Mouse (Mus musculus) neural tube, embryonic 13.5 days (tissue): ENCODE data around the gene Kat7. TPM values are rescaled to one million over a fixed set of nuclear protein-coding genes. Genes with fewer than 3 reads are reported as not detected.

Experiments
- ATAC-seq: fragments of 200-750 bp; cut with Nextera tagmentation; 2 replicates; pipeline ENCODE4 v1.8.0; 2017; ENCODE audit warnings: low read depth, mild to moderate bottlenecking, moderate TSS enrichment, moderate library complexity
- H3K27ac ChIP-seq: fragments of 300-500 bp; sonication (generic); replicated peaks from 2 replicates; pipeline ENCODE4 v1.5.1; 2015; ENCODE audit warnings: moderate library complexity, mild to moderate bottlenecking, inconsistent platforms
- H3K27me3 ChIP-seq: fragments of 300-500 bp; sonication (generic); 2 replicates; pipeline ENCODE4 v1.6.1; 2015; ENCODE audit warnings: mild to moderate bottlenecking, inconsistent platforms
- H3K36me3 ChIP-seq: fragments of 300-500 bp; sonication (generic); 2 replicates; pipeline ENCODE4 v1.6.1; 2015; ENCODE audit warnings: mild to moderate bottlenecking, inconsistent platforms
- H3K4me1 ChIP-seq: fragments of 300-500 bp; sonication (generic); replicated peaks from 2 replicates; pipeline ENCODE4 v1.6.1; 2015; ENCODE audit warnings: inconsistent platforms
- H3K4me2 ChIP-seq: fragments of 300-500 bp; sonication (generic); 2 replicates; pipeline ENCODE4 v1.6.1; 2015; ENCODE audit warnings: inconsistent platforms, mild to moderate bottlenecking, moderate library complexity
- H3K4me3 ChIP-seq: fragments of 300-500 bp; sonication (generic); 2 replicates; pipeline ENCODE4 v1.5.1; 2015; ENCODE audit warnings: mild to moderate bottlenecking, inconsistent platforms
- H3K9ac ChIP-seq: fragments of 300-500 bp; sonication (generic); 2 replicates; pipeline ENCODE4 v1.6.1; 2015; ENCODE audit warnings: moderate library complexity, mild to moderate bottlenecking, inconsistent platforms
- H3K9me3 ChIP-seq: fragments of 300-500 bp; sonication (generic); 2 replicates; pipeline ENCODE4 v1.6.1; 2016; ENCODE audit warnings: inconsistent platforms
- WGBS: fragments of 180-500 bp; shearing (Covaris S2); methylation state at CpG from one replicate; pipeline ENCODE4 v1.1.7; 2015; 5-methylcytosine and 5-hydroxymethylcytosine counted together
- polyA plus RNA-seq: library from polyadenylated mRNA; unstranded; fragments of >200 nt; fragmentation: Nextera tagmentation; extraction: Ambion mirVana; gene quantifications from 2 replicates; pipeline ENCODE4 v1.2.1, GENCODE M21; 2015

The Kat7 gene
- polyA plus RNA-seq, result 58.3 and 60.7 TPM in 2 replicates

- WGBS, result under 1% methylated on average over 42 of the region's 42 CpGs
- Histone ChIP-seq H3K36me3 (peaks cover 8% of the 10 kb centered on the region), H3K4me2 (peak within 1 kb of the TSS; percentile 68), H3K27ac (peak within 1 kb of the TSS; percentile 96), H3K27me3 (no peaks in the 10 kb centered on the region), H3K4me1 (peaks cover 21% of the 10 kb centered on the region), H3K4me3 (peak within 1 kb of the TSS; percentile 97), H3K9ac (peak within 1 kb of the TSS; percentile 97), H3K9me3 (no peaks in the 10 kb centered on the region)
- peak; percentile 96 for ATAC-seq
These were observed at the start of gene Kat7 for GRCm38 (mm10) chr11:95310007-95310647. Gene Kat7, minus strand, starts transcription at chr11:95310246.

- WGBS, result 65% methylated on average over 3 of the region's 3 CpGs
- Histone ChIP-seq H3K9me3 (no peaks in the 10 kb centered on the region), H3K4me1 (peaks cover 15% of the 10 kb centered on the region), H3K4me3 (no peak overlapping the region), H3K4me2 (no peak overlapping the region), H3K27ac (no peak overlapping the region), H3K27me3 (no peaks in the 10 kb centered on the region), H3K36me3 (no peaks in the 10 kb centered on the region), H3K9ac (0 out of 2 replicates have a peak overlapping the region, but pooled peaks have one; percentile 8)
- no peak for ATAC-seq
These were observed 48.2 kb upstream of the Kat7 start for GRCm38 (mm10) chr11:95358263-95358662.

- Histone ChIP-seq H3K4me2 (no peak overlapping the region), H3K9ac (no peak overlapping the region), H3K9me3 (no peaks in the 10 kb centered on the region), H3K4me1 (peaks cover 15% of the 10 kb centered on the region), H3K27me3 (no peaks in the 10 kb centered on the region), H3K36me3 (no peaks in the 10 kb centered on the region), H3K4me3 (no peak overlapping the region), H3K27ac (peak overlapping the region; percentile 55)
- 73% methylated on average over 17 of the region's 17 CpGs for WGBS
- peak; percentile 75 for ATAC-seq
These were observed 46.6 kb upstream of the Kat7 start for GRCm38 (mm10) chr11:95356469-95357273.

- 89% methylated on average over 7 of the region's 7 CpGs for WGBS
- Histone ChIP-seq H3K27ac (peak overlapping the region; percentile 55), H3K4me2 (no peak overlapping the region), H3K36me3 (no peaks in the 10 kb centered on the region), H3K9me3 (no peaks in the 10 kb centered on the region), H3K9ac (no peak overlapping the region), H3K27me3 (no peaks in the 10 kb centered on the region), H3K4me1 (peaks cover 15% of the 10 kb centered on the region), H3K4me3 (no peak overlapping the region)
- ATAC-seq, result no peak
These were observed 46.0 kb upstream of the Kat7 start for GRCm38 (mm10) chr11:95356039-95356438.

GRCm38 (mm10) chr11:95355661-95356011 lies 45.6 kb upstream of the Kat7 start:
- Histone ChIP-seq H3K4me3 (no peak overlapping the region), H3K27ac (no peak overlapping the region), H3K36me3 (no peaks in the 10 kb centered on the region), H3K9me3 (no peaks in the 10 kb centered on the region), H3K4me1 (peaks cover 15% of the 10 kb centered on the region), H3K27me3 (no peaks in the 10 kb centered on the region), H3K9ac (no peak overlapping the region), H3K4me2 (no peak overlapping the region)
- ATAC-seq, result no peak
- WGBS, result 93% methylated on average over 5 of the region's 5 CpGs

- WGBS, result 88% methylated on average over 12 of the region's 12 CpGs
- Histone ChIP-seq H3K4me3 (no peak overlapping the region), H3K36me3 (no peaks in the 10 kb centered on the region), H3K4me1 (peaks cover 15% of the 10 kb centered on the region), H3K27me3 (no peaks in the 10 kb centered on the region), H3K9me3 (no peaks in the 10 kb centered on the region), H3K27ac (no peak overlapping the region), H3K4me2 (no peak overlapping the region), H3K9ac (no peak overlapping the region)
- ATAC-seq, result no peak
These were observed 45.1 kb upstream of the Kat7 start for GRCm38 (mm10) chr11:95354945-95355660.

GRCm38 (mm10) chr11:95354228-95354944 lies 44.3 kb upstream of the Kat7 start:
- H3K4me1 ChIP-seq, result peaks cover 15% of the 10 kb centered on the region
- ATAC-seq, result no peak
- no peak overlapping the region for H3K4me2 ChIP-seq
- 81% methylated on average over 14 of the region's 14 CpGs for WGBS
- H3K27ac ChIP-seq, result no peak overlapping the region
- no peaks in the 10 kb centered on the region for H3K36me3 ChIP-seq
- H3K4me3 ChIP-seq, result no peak overlapping the region
- H3K27me3 ChIP-seq, result no peaks in the 10 kb centered on the region
- no peaks in the 10 kb centered on the region for H3K9me3 ChIP-seq
- H3K9ac ChIP-seq, result no peak overlapping the region

GRCm38 (mm10) chr11:95353226-95353625 lies 43.2 kb upstream of the Kat7 start:
- WGBS, result 95% methylated on average over 9 of the region's 9 CpGs
- Histone ChIP-seq H3K4me3 (no peak overlapping the region), H3K9me3 (no peaks in the 10 kb centered on the region)

GRCm38 (mm10) chr11:95352686-95353085 lies 42.6 kb upstream of the Kat7 start:
- no peak overlapping the region for H3K9ac ChIP-seq
- peaks cover 15% of the 10 kb centered on the region for H3K4me1 ChIP-seq
- no peak overlapping the region for H3K4me2 ChIP-seq
- H3K36me3 ChIP-seq, result no peaks in the 10 kb centered on the region
- WGBS, result 90% methylated on average over 2 of the region's 2 CpGs
- no peak overlapping the region for H3K4me3 ChIP-seq
- H3K27me3 ChIP-seq, result no peaks in the 10 kb centered on the region
- H3K27ac ChIP-seq, result no peak overlapping the region
- H3K9me3 ChIP-seq, result no peaks in the 10 kb centered on the region
- no peak for ATAC-seq

More at GRCm38 (mm10) chr11:95353226-95353625, 43.2 kb upstream of the Kat7 start:
- H3K27ac ChIP-seq, result no peak overlapping the region
- ATAC-seq, result no peak
- H3K27me3 ChIP-seq, result no peaks in the 10 kb centered on the region
- H3K4me1 ChIP-seq, result peaks cover 15% of the 10 kb centered on the region
- no peaks in the 10 kb centered on the region for H3K36me3 ChIP-seq
- no peak overlapping the region for H3K9ac ChIP-seq
- H3K4me2 ChIP-seq, result no peak overlapping the region

- WGBS, result 94% methylated on average over 3 of the region's 3 CpGs
- Histone ChIP-seq H3K9ac (no peak overlapping the region), H3K27ac (no peak overlapping the region), H3K9me3 (no peaks in the 10 kb centered on the region), H3K4me3 (no peak overlapping the region), H3K36me3 (no peaks in the 10 kb centered on the region), H3K4me2 (no peak overlapping the region), H3K4me1 (peaks cover under 1% of the 10 kb centered on the region; the same call in 1 of the 2 replicates), H3K27me3 (no peaks in the 10 kb centered on the region)
- ATAC-seq, result no peak
These were observed 40.9 kb upstream of the Kat7 start for GRCm38 (mm10) chr11:95350960-95351359.

GRCm38 (mm10) chr11:95350289-95350688 lies 40.2 kb upstream of the Kat7 start:
- no peaks in the 10 kb centered on the region for H3K9me3 ChIP-seq
- no peaks in the 10 kb centered on the region for H3K36me3 ChIP-seq
- no peak for ATAC-seq
- H3K9ac ChIP-seq, result peak overlapping the region; percentile 22; the same call in 1 of the 2 replicates
- 71% methylated on average over 6 of the region's 6 CpGs for WGBS
- no peak overlapping the region for H3K4me2 ChIP-seq
- peaks cover 1% of the 10 kb centered on the region; the same call in 1 of the 2 replicates for H3K4me1 ChIP-seq
- no peak overlapping the region for H3K27ac ChIP-seq
- H3K4me3 ChIP-seq, result no peak overlapping the region
- no peaks in the 10 kb centered on the region for H3K27me3 ChIP-seq
